Mouse (Mus musculus): ENCODE data around the gene Pcbp3. TPM values are rescaled to one million over a fixed set of nuclear protein-coding genes. Genes with fewer than 3 reads are reported as not detected.

The Pcbp3 gene
- polyA plus RNA-seq, 1 experiment from 2014 or later: 15.3 TPM

DNA sequence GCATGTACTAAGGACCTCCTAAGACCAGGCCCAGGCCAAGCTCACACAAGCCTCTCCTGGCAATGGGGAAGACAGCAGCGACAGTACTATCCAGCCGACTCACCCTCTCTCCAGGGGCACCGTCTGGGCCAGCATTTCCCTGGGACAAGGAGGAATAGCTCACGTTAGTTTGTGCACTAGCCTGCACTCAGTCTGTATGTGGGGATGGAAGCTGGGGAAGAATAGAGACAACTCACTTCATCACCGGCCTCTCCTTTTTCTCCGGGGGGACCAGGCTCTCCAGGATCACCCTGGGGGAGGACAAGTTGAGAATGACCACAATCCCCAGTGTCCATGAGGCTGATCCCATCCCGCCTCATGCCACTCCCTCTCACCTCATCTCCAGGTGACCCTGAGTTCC is 244.7 kb downstream of the Pcbp3 start:
- Histone ChIP-seq H3K4me2 (replicated peaks; ENCODE audit: low read depth) (no peak overlapping the region), H3K27ac (replicated peaks) (no peak overlapping the region), H3K36me3 (ENCODE audit: control insufficient read depth, insufficient read depth, low read length) (peaks cover 25% of the 10 kb centered on the region), H3K9ac (ENCODE audit: low read length) (no peak overlapping the region), H3K9me3 (ENCODE audit: control insufficient read depth, low read length) (no peaks in the 10 kb centered on the region), H3K27me3 (ENCODE audit: control insufficient read depth, insufficient read depth, low read length) (no peaks in the 10 kb centered on the region), H3K4me1 (replicated peaks; ENCODE audit: control insufficient read depth, insufficient read depth) (no peaks in the 10 kb centered on the region), H3K4me3 (ENCODE audit: low read depth, low read length) (no peak overlapping the region)
- ATAC-seq (ENCODE audit: low FRiP score, low TSS enrichment): no peak
- no peak for DNase-seq (ENCODE audit: low spot score)
- 93% methylated on average over 7 of the region's 7 CpGs for WGBS
- TF ChIP-seq EP300 (optimal IDR thresholded peaks at IDR 0.05) (no peak), CTCF (IDR thresholded peaks at IDR 0.05; ENCODE audit: low read depth) (no peak)

DNA sequence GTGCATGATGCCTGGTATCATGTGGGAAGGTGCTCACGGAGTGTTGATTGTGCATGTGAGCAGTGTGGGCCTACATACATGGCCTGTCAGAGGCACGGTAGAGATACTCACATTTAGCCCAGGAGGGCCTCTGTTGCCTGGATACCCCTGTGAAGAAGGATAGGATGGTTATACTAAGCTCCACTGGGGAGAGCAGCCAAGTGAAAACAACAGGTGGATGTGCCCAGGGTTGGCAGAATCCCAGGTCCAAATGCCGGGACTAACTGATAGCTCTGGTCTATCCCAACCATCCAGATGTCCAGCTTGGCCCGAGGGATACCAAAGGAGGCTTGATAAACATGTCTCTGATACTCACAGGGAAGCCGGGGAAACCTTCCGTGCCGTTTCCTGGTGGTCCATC is 247.4 kb downstream of the Pcbp3 start:
- WGBS: 76% methylated on average over 7 of the region's 7 CpGs
- Histone ChIP-seq H3K4me2 (replicated peaks; ENCODE audit: low read depth) (no peak overlapping the region), H3K27ac (replicated peaks) (no peak overlapping the region), H3K4me3 (ENCODE audit: low read depth, low read length) (no peak overlapping the region), H3K27me3 (ENCODE audit: control insufficient read depth, insufficient read depth, low read length) (no peaks in the 10 kb centered on the region), H3K9me3 (ENCODE audit: control insufficient read depth, low read length) (no peaks in the 10 kb centered on the region), H3K4me1 (replicated peaks; ENCODE audit: control insufficient read depth, insufficient read depth) (no peaks in the 10 kb centered on the region), H3K36me3 (ENCODE audit: control insufficient read depth, insufficient read depth, low read length) (peaks cover 21% of the 10 kb centered on the region), H3K9ac (ENCODE audit: low read length) (no peak overlapping the region)
- ATAC-seq (ENCODE audit: low FRiP score, low TSS enrichment) (no peak), DNase-seq (ENCODE audit: low spot score) (no peak)
- TF ChIP-seq CTCF (IDR thresholded peaks at IDR 0.05; ENCODE audit: low read depth) (no peak), EP300 (optimal IDR thresholded peaks at IDR 0.05) (no peak)

DNA sequence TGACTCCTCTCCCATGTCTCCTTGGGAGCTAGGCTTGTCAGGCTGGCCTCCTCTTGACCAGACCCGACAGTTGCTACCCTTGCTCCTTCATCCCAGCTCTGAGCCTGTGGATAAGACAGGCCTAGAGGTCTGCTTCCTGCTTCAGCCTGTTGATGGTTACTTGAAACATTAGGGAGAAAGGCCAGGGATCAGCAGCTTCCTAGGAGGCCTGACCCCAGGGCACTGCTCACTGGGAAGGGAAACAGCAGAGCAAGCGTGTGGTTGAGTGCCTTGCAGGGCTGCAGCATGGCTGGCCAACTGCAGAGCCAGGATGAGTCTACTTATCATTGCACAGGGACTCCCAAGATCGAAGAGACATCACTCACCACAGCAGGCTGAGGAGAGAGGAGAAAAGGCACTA is 249.2 kb downstream of the Pcbp3 start:
- ATAC-seq (ENCODE audit: low FRiP score, low TSS enrichment): no peak
- 72% methylated on average over 3 of the region's 3 CpGs for WGBS

More for the DNA sequence above, 249.2 kb downstream of the Pcbp3 start:
- TF ChIP-seq CTCF (IDR thresholded peaks at IDR 0.05; ENCODE audit: low read depth): no peak
- no peak for TF ChIP-seq EP300 (optimal IDR thresholded peaks at IDR 0.05)
- H3K27ac ChIP-seq (replicated peaks): no peak overlapping the region
- no peaks in the 10 kb centered on the region for H3K9me3 ChIP-seq (ENCODE audit: control insufficient read depth, low read length)
- no peak overlapping the region for H3K4me2 ChIP-seq (replicated peaks; ENCODE audit: low read depth)
- no peak for DNase-seq (ENCODE audit: low spot score)
- H3K27me3 ChIP-seq (ENCODE audit: control insufficient read depth, insufficient read depth, low read length): no peaks in the 10 kb centered on the region
- no peak overlapping the region for H3K9ac ChIP-seq (ENCODE audit: low read length)
- H3K4me1 ChIP-seq (replicated peaks; ENCODE audit: control insufficient read depth, insufficient read depth): no peaks in the 10 kb centered on the region
- no peak overlapping the region for H3K4me3 ChIP-seq (ENCODE audit: low read depth, low read length)
- H3K36me3 ChIP-seq (ENCODE audit: control insufficient read depth, insufficient read depth, low read length): peaks cover 16% of the 10 kb centered on the region

Other genes with a start within 250 kb of the Pcbp3 start
- 169 and 175 TPM in 2 replicates for gene Col6a1, start 235.7 kb downstream of the Pcbp3 start, polyA plus RNA-seq (2015; fragmentation: Nextera tagmentation; extraction: Ambion mirVana)
- gene Slc19a1, start 70.4 kb upstream of the Pcbp3 start, polyA plus RNA-seq (2015; fragmentation: Nextera tagmentation; extraction: Ambion mirVana): 13.9 and 14.2 TPM in 2 replicates
- 26.3 and 26.6 TPM in 2 replicates for gene Col18a1, start 204.7 kb upstream of the Pcbp3 start, polyA plus RNA-seq (2015; fragmentation: Nextera tagmentation; extraction: Ambion mirVana)

All from stomach, postnatal 0 days (tissue).